Mouse (Mus musculus) midbrain, embryonic 15.5 days (tissue): ENCODE data around the gene Lingo3. TPM values are rescaled to one million over a fixed set of nuclear protein-coding genes. Genes with fewer than 3 reads are reported as not detected.

Experiments
- ATAC-seq: fragments of 200-750 bp; cut with Nextera tagmentation; replicated peaks from 2 replicates; pipeline ENCODE4 v1.8.0; 2017; ENCODE audit warnings: moderate TSS enrichment
- H3K27ac ChIP-seq: fragments of 300-500 bp; sonication (generic); 2 replicates; pipeline ENCODE4 v1.5.1; 2015; ENCODE audit warnings: mild to moderate bottlenecking, inconsistent platforms
- H3K27me3 ChIP-seq: fragments of 300-500 bp; sonication (generic); replicated peaks from 2 replicates; pipeline ENCODE4 v1.6.1; 2015; ENCODE audit warnings: inconsistent platforms
- H3K36me3 ChIP-seq: fragments of 300-500 bp; sonication (generic); replicated peaks from 2 replicates; pipeline ENCODE4 v1.6.1; 2015; ENCODE audit warnings: inconsistent platforms
- H3K4me1 ChIP-seq: fragments of 300-500 bp; sonication (generic); 2 replicates; pipeline ENCODE4 v1.6.1; 2015; ENCODE audit warnings: inconsistent platforms
- H3K4me2 ChIP-seq: fragments of 300-500 bp; sonication (generic); 2 replicates; pipeline ENCODE4 v1.6.1; 2015; ENCODE audit warnings: inconsistent platforms, mild to moderate bottlenecking, moderate library complexity
- H3K4me3 ChIP-seq: fragments of 300-500 bp; sonication (generic); 2 replicates; pipeline ENCODE4 v1.5.1; 2015; ENCODE audit warnings: mild to moderate bottlenecking, inconsistent platforms
- H3K9ac ChIP-seq: fragments of 300-500 bp; sonication (generic); 2 replicates; pipeline ENCODE4 v1.6.1; 2015; ENCODE audit warnings: mild to moderate bottlenecking, inconsistent platforms
- H3K9me3 ChIP-seq: fragments of 300-500 bp; sonication (generic); 2 replicates; pipeline ENCODE4 v1.6.1; 2016; ENCODE audit warnings: inconsistent platforms
- WGBS: fragments of 180-500 bp; shearing (Covaris S2); methylation state at CpG from one replicate; pipeline ENCODE4 v1.1.7; 2015; ENCODE audit warnings: mixed read lengths; 5-methylcytosine and 5-hydroxymethylcytosine counted together
- polyA plus RNA-seq: library from polyadenylated mRNA; unstranded; fragments of >200 nt; fragmentation: Nextera tagmentation; extraction: Ambion mirVana; gene quantifications from 2 replicates; pipeline ENCODE4 v1.2.1, GENCODE M21; 2015

Lingo3 gene
- polyA plus RNA-seq, 1 experiment from 2014 or later = 10.4 TPM

- H3K4me2 ChIP-seq = no peak within 1 kb of the TSS
- 74% methylated on average over 6 of the region's 6 CpGs for WGBS
- peaks cover 34% of the 10 kb centered on the region for H3K36me3 ChIP-seq
- H3K27ac ChIP-seq = no peak within 1 kb of the TSS
- no peak for ATAC-seq
- H3K4me3 ChIP-seq = no peak within 1 kb of the TSS
- H3K9me3 ChIP-seq = no peaks in the 10 kb centered on the region
- H3K4me1 ChIP-seq = peaks cover 39% of the 10 kb centered on the region
- H3K9ac ChIP-seq = no peak within 1 kb of the TSS
- H3K27me3 ChIP-seq = peaks cover 22% of the 10 kb centered on the region
Observed at GRCm38 (mm10) chr10:80804916-80805315, 38.9 kb downstream of the Lingo3 start, which contains the start of gene Amh. Gene Amh (plus strand): TSS chr10:80805243.

- Histone ChIP-seq H3K36me3 (peaks cover 34% of the 10 kb centered on the region), H3K4me2 (no peak overlapping the region), H3K27ac (no peak overlapping the region), H3K27me3 (peaks cover 19% of the 10 kb centered on the region; the same call in 1 of the 2 replicates), H3K4me1 (peaks cover 45% of the 10 kb centered on the region), H3K4me3 (no peak overlapping the region), H3K9ac (no peak overlapping the region), H3K9me3 (no peaks in the 10 kb centered on the region)
- 96% methylated on average over 2 of the region's 2 CpGs for WGBS
- no peak for ATAC-seq
Observed at GRCm38 (mm10) chr10:80804340-80804739, 39.5 kb downstream of the Lingo3 start.

- 80% methylated on average over 3 of the region's 3 CpGs for WGBS
- H3K9me3 ChIP-seq = no peaks in the 10 kb centered on the region
- H3K4me1 ChIP-seq = peaks cover 35% of the 10 kb centered on the region
- H3K9ac ChIP-seq = no peak overlapping the region
- no peak overlapping the region for H3K27ac ChIP-seq
- no peak overlapping the region for H3K4me2 ChIP-seq
- ATAC-seq = no peak
- no peak overlapping the region for H3K4me3 ChIP-seq
- H3K36me3 ChIP-seq = peaks cover 34% of the 10 kb centered on the region
- H3K27me3 ChIP-seq = peaks cover 6% of the 10 kb centered on the region; the same call in 1 of the 2 replicates
Observed at GRCm38 (mm10) chr10:80802996-80803395, 40.8 kb downstream of the Lingo3 start.

- 0 out of 2 replicates have a peak, but pooled peaks cover 5% of the 10 kb centered on the region for H3K27me3 ChIP-seq
- 94% methylated on average over 10 of the region's 10 CpGs for WGBS
- no peak for ATAC-seq
- H3K4me1 ChIP-seq = peaks cover 30% of the 10 kb centered on the region
- no peak overlapping the region for H3K9ac ChIP-seq
- H3K4me2 ChIP-seq = no peak overlapping the region
- no peak overlapping the region for H3K27ac ChIP-seq
- H3K36me3 ChIP-seq = peaks cover 34% of the 10 kb centered on the region
- H3K9me3 ChIP-seq = no peaks in the 10 kb centered on the region
- no peak overlapping the region for H3K4me3 ChIP-seq
Observed at GRCm38 (mm10) chr10:80802204-80802912, 41.5 kb downstream of the Lingo3 start.

- WGBS = 3% methylated on average over 18 of the region's 18 CpGs
- ATAC-seq = no peak
- H3K4me3 ChIP-seq = peak overlapping the region; percentile 97
- peak overlapping the region; percentile 99 for H3K9ac ChIP-seq
- H3K9me3 ChIP-seq = no peaks in the 10 kb centered on the region
- peak overlapping the region; percentile 92 for H3K4me2 ChIP-seq
- H3K4me1 ChIP-seq = peaks cover 33% of the 10 kb centered on the region
- H3K36me3 ChIP-seq = peaks cover 45% of the 10 kb centered on the region
- no peaks in the 10 kb centered on the region for H3K27me3 ChIP-seq
- H3K27ac ChIP-seq = peak overlapping the region; percentile 92
Observed at GRCm38 (mm10) chr10:80799070-80799566, 44.7 kb downstream of the Lingo3 start.

GRCm38 (mm10) chr10:80798150-80799006 is 45.5 kb downstream of the Lingo3 start, which contains the start of the genes Sf3a2 and Plekhj1:
Gene Sf3a2 (plus strand): TSS chr10:80798198.
Gene Plekhj1 (minus strand): TSS chr10:80798626.
- H3K36me3 ChIP-seq = peaks cover 43% of the 10 kb centered on the region
- WGBS = under 1% methylated on average over 104 of the region's 104 CpGs

GRCm38 (mm10) chr10:80797186-80798149 is 46.4 kb downstream of the Lingo3 start:
- Histone ChIP-seq H3K4me2 (peak overlapping the region; percentile 92), H3K9ac (peak overlapping the region; percentile 99), H3K27me3 (no peaks in the 10 kb centered on the region), H3K36me3 (peaks cover 37% of the 10 kb centered on the region), H3K4me1 (peaks cover 33% of the 10 kb centered on the region), H3K27ac (peak overlapping the region; percentile 92), H3K9me3 (no peaks in the 10 kb centered on the region), H3K4me3 (peak overlapping the region; percentile 97)
- ATAC-seq = peak; percentile 79
- 2% methylated on average over 58 of the region's 59 CpGs for WGBS

More at GRCm38 (mm10) chr10:80798150-80799006, 45.5 kb downstream of the Lingo3 start, which contains the start of the genes Sf3a2 and Plekhj1:
- Histone ChIP-seq H3K9ac (peak within 1 kb of the TSS; percentile 99), H3K4me1 (peaks cover 33% of the 10 kb centered on the region), H3K27me3 (no peaks in the 10 kb centered on the region), H3K9me3 (no peaks in the 10 kb centered on the region), H3K4me3 (peak within 1 kb of the TSS; percentile 97), H3K4me2 (peak within 1 kb of the TSS; percentile 92), H3K27ac (peak within 1 kb of the TSS; percentile 92)
- ATAC-seq = peak; percentile 93

- Histone ChIP-seq H3K9ac (peak overlapping the region; percentile 18; the same call in 1 of the 2 replicates), H3K4me3 (peak overlapping the region; percentile 97), H3K36me3 (peaks cover 37% of the 10 kb centered on the region), H3K9me3 (no peaks in the 10 kb centered on the region), H3K4me2 (peak overlapping the region; percentile 92), H3K27ac (no peak overlapping the region), H3K27me3 (no peaks in the 10 kb centered on the region), H3K4me1 (peaks cover 33% of the 10 kb centered on the region)
- 82% methylated on average over 9 of the region's 9 CpGs for WGBS
- ATAC-seq = no peak
Observed at GRCm38 (mm10) chr10:80796307-80796848, 47.5 kb downstream of the Lingo3 start.

- H3K4me1 ChIP-seq = peaks cover 26% of the 10 kb centered on the region
- H3K4me3 ChIP-seq = no peak overlapping the region
- no peak for ATAC-seq
- no peaks in the 10 kb centered on the region for H3K27me3 ChIP-seq
- H3K4me2 ChIP-seq = no peak overlapping the region
- 86% methylated on average over 8 of the region's 8 CpGs for WGBS
- H3K9ac ChIP-seq = no peak overlapping the region
- H3K36me3 ChIP-seq = peaks cover 47% of the 10 kb centered on the region
- no peaks in the 10 kb centered on the region for H3K9me3 ChIP-seq
- no peak overlapping the region for H3K27ac ChIP-seq
Observed at GRCm38 (mm10) chr10:80794750-80795149, 49.1 kb downstream of the Lingo3 start.

GRCm38 (mm10) chr10:80793803-80794202 is 50.0 kb downstream of the Lingo3 start:
- H3K27ac ChIP-seq = no peak overlapping the region
- no peak for ATAC-seq
- 88% methylated on average over 4 of the region's 4 CpGs for WGBS

More at GRCm38 (mm10) chr10:80793803-80794202, 50.0 kb downstream of the Lingo3 start:
- no peak overlapping the region for H3K4me3 ChIP-seq
- peaks cover 56% of the 10 kb centered on the region for H3K36me3 ChIP-seq
- peaks cover 19% of the 10 kb centered on the region for H3K4me1 ChIP-seq
- no peaks in the 10 kb centered on the region for H3K27me3 ChIP-seq
- no peaks in the 10 kb centered on the region for H3K9me3 ChIP-seq
- no peak overlapping the region for H3K4me2 ChIP-seq
- no peak overlapping the region; the same call in 1 of the 2 replicates for H3K9ac ChIP-seq
